ENCODE assay signal across 1 mouse cellular context in the genomic region with DNA sequence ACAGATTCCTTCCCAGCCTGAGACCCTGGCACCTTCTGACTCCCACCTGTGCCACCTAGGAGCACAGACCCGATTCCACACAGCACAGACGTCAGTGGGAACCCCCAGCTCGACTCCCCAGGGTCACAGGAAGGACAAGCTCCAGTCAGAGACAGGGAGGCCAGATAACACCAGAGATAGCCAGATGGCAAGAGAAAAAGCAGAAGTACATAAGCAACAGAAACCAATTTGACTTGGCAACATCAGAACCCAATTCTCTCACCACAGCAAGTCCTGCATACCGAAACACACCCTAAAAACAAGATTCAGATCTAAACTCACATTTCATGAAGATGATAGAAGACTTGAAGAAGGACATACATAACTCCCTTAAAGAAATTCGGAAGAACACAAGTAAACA.
A peak's percentile ranks its signal among the peaks of the same experiment; 100 is the strongest.
TF ChIP-seq lines count a peak whose summit lies in the region.

No protein-coding gene starts in this region.

TF ChIP-seq in MEL, 35 proteins besides CTCF, POLR2A, EP300 and RAD21 (continued from another document):
- no peak for TF ChIP-seq POLR2AphosphoS2 (IDR thresholded peaks at IDR 0.05; ENCODE audit: low read length)
- TF ChIP-seq GATA1 (IDR thresholded peaks at IDR 0.05; ENCODE audit: low read depth, low read length), result peak; percentile 81
- peak; percentile 75 for TF ChIP-seq ETS1 (IDR thresholded peaks at IDR 0.05; ENCODE audit: low read depth, low read length)
TF ChIP-seq in MEL: peak in this region for 5.
